Mouse (Mus musculus): ENCODE data around the gene Ucn3. TPM values are rescaled to one million over a fixed set of nuclear protein-coding genes. Genes with fewer than 3 reads are reported as not detected.
"Not testable (repeated sequence)": the region's sequence is repeated elsewhere in the genome, so short reads cannot be mapped to it uniquely, and the experiment has no call there.

The Ucn3 gene
- polyA plus RNA-seq, 1 experiment from 2014 or later: not detected

DNA sequence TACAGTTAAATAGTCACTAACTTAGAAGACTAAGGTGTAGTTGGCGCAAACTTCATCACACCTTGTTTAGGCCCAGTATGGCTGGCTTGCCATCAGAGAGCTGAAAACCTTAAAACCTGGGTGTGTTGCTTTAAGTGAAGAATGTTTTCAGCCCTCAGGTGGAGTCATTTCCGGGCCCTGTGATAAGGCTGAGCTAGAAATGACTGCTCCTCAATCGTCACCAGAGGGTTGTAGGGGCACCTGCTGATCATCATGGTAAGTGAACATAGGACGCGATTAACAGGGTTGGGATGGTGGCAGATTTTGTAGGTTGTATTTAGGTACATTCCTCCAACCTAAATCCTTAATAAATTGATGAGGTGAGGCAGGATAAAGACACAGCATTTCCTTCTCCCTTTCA is 20.7 kb downstream of the Ucn3 start:
- Histone ChIP-seq H3K4me1 (ENCODE audit: control insufficient read depth, insufficient read depth, low read length) (no peaks in the 10 kb centered on the region), H3K4me2 (ENCODE audit: low read depth, low read length) (no peak overlapping the region), H3K27ac (ENCODE audit: low read depth, low read length) (no peak overlapping the region), H3K9ac (replicated peaks; ENCODE audit: low read depth, low read length) (no peak overlapping the region), H3K27me3 (ENCODE audit: control insufficient read depth, insufficient read depth, low read length) (no peaks in the 10 kb centered on the region), H3K9me3 (ENCODE audit: control insufficient read depth, low read length) (no peaks in the 10 kb centered on the region), H3K4me3 (ENCODE audit: low read depth, low read length) (no peak overlapping the region), H3K36me3 (ENCODE audit: control insufficient read depth, insufficient read depth, low read length) (no peaks in the 10 kb centered on the region)
- ATAC-seq (ENCODE audit: low read depth): no peak
- 93% methylated on average over 5 of the region's 5 CpGs for WGBS

DNA sequence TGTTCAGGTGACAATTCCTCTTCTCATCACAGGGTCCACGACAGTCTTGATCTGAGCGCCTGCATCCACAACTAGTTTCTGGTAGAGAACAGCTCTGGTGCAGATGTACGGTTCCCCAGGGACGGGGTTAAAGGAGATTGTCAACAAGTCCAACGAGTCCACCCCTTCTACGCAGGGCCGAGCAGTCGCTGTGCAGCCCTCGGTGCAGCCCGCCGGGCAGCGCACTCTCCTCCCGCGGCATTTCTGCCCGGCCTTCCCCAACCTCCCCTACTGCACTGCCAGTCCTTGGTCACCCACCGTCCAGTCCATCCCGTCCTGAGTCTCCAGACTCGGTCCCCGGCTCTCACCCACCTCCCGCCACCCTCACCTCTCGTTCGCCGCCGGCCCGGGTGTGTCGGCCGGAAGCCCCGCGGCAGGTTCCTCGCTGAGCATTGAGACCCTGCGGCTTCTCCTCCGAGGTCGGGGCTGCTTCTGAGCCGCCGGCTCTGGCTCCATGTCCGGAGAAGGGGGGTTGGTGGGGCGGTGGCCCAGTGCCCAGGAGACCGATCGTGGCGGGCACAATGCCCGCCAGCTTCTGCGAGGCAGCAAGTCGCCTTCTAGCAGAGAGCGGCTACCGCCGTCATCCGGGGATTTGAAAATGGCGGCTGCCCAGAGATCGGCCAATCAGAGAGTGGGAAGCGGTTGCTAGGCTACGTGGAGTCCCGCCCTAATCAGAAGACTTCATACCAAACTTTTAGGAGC is 27.4 kb downstream of the Ucn3 start, which contains the start of the genes Net1 and Tubal3:
Gene Net1, minus strand, starts transcription at position 650 of the 741 bp plus-strand sequence.
Gene Tubal3, plus strand, starts transcription at position 704 of the 741 bp plus-strand sequence.
- Histone ChIP-seq H3K4me1 (ENCODE audit: control insufficient read depth, insufficient read depth, low read length) (0 out of 2 replicates have a peak, but pooled peaks cover 6% of the 10 kb centered on the region), H3K27ac (ENCODE audit: low read depth, low read length) (no peak within 1 kb of the TSS), H3K27me3 (ENCODE audit: control insufficient read depth, insufficient read depth, low read length) (no peaks in the 10 kb centered on the region), H3K36me3 (ENCODE audit: control insufficient read depth, insufficient read depth, low read length) (no peaks in the 10 kb centered on the region), H3K4me2 (ENCODE audit: low read depth, low read length) (peak within 1 kb of the TSS; percentile 71), H3K9me3 (ENCODE audit: control insufficient read depth, low read length) (no peaks in the 10 kb centered on the region), H3K9ac (replicated peaks; ENCODE audit: low read depth, low read length) (peak within 1 kb of the TSS; percentile 66), H3K4me3 (ENCODE audit: low read depth, low read length) (peak within 1 kb of the TSS; percentile 66)
- WGBS: under 1% methylated on average over 50 of the region's 52 CpGs
- ATAC-seq (ENCODE audit: low read depth): peak; percentile 100

DNA sequence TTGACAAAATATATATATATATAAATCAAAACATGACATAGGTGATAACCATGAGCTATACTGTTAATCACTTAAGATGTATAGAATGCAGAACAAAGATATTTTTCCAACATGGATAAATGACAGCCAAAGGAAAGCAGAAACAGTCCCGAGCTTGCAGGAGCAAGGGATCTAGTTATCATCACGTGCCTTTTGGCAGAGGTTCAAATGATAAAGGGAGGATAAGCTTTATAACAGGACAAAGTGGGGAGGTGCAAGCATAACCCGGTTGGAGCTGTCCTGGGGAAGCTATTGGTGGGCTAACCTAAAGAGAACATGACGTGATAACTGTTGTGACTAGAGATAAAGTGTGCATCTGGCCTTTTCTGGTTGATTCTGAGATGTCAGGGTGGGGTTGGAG is 31.6 kb downstream of the Ucn3 start:
- Histone ChIP-seq H3K9ac (replicated peaks; ENCODE audit: low read depth, low read length) (no peak overlapping the region), H3K27ac (ENCODE audit: low read depth, low read length) (no peak overlapping the region), H3K4me1 (ENCODE audit: control insufficient read depth, insufficient read depth, low read length) (0 out of 2 replicates have a peak, but pooled peaks cover 6% of the 10 kb centered on the region), H3K4me2 (ENCODE audit: low read depth, low read length) (no peak overlapping the region), H3K9me3 (ENCODE audit: control insufficient read depth, low read length) (no peaks in the 10 kb centered on the region), H3K27me3 (ENCODE audit: control insufficient read depth, insufficient read depth, low read length) (no peaks in the 10 kb centered on the region), H3K4me3 (ENCODE audit: low read depth, low read length) (no peak overlapping the region), H3K36me3 (ENCODE audit: control insufficient read depth, insufficient read depth, low read length) (no peaks in the 10 kb centered on the region)
- ATAC-seq (ENCODE audit: low read depth): no peak
- 93% methylated on average over 4 of the region's 4 CpGs for WGBS

DNA sequence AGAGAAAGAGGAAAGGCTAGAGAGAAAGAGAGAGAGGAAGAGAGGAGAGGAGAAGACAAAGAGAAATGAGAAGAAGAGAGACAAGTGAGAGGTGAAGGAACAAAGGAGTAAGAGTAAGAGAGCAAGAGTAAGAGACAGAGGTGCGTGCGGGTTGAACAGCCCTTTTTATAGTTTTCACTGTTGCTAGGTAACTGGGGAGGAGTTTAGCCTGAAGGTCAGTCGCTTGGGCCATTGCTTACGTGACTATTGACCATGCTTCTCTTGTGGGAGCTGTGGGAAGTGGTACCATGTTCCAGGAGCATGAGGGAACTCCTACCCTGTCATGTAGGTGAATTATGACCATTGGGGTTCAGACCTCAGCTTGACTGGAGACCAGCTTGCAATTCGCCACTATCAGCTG is 34.8 kb downstream of the Ucn3 start:
- ATAC-seq (ENCODE audit: low read depth): no peak
- WGBS: 69% methylated on average over 5 of the region's 5 CpGs
- Histone ChIP-seq H3K27me3 (ENCODE audit: control insufficient read depth, insufficient read depth, low read length) (no peaks in the 10 kb centered on the region), H3K4me1 (ENCODE audit: control insufficient read depth, insufficient read depth, low read length) (no peaks in the 10 kb centered on the region), H3K27ac (ENCODE audit: low read depth, low read length) (no peak overlapping the region), H3K9me3 (ENCODE audit: control insufficient read depth, low read length) (no peaks in the 10 kb centered on the region), H3K9ac (replicated peaks; ENCODE audit: low read depth, low read length) (no peak overlapping the region), H3K4me2 (ENCODE audit: low read depth, low read length) (no peak overlapping the region), H3K4me3 (ENCODE audit: low read depth, low read length) (no peak overlapping the region), H3K36me3 (ENCODE audit: control insufficient read depth, insufficient read depth, low read length) (no peaks in the 10 kb centered on the region)

DNA sequence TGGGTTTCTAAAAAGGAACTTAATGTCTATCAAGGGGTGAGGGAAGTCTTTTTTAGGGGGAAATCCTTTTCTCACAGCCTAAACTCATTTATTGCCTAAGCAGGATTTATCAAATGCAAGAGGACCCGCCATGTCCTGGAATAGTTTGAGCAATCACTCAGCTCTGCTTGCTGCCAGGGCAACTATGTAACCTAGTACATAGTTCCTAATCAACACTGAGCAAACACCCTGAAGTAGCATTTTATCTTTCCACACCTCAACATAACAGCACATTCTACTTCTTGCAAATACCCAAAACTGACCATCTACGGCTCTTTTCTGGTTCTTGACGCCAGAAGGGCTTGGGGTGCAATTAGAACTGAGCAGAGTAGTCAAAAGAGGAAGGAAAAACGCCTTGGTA is 36.9 kb downstream of the Ucn3 start:
- no peak for ATAC-seq (ENCODE audit: low read depth)
- 90% methylated on average over 4 of the region's 4 CpGs for WGBS
- H3K4me2 ChIP-seq (ENCODE audit: low read depth, low read length): no peak overlapping the region

DNA sequence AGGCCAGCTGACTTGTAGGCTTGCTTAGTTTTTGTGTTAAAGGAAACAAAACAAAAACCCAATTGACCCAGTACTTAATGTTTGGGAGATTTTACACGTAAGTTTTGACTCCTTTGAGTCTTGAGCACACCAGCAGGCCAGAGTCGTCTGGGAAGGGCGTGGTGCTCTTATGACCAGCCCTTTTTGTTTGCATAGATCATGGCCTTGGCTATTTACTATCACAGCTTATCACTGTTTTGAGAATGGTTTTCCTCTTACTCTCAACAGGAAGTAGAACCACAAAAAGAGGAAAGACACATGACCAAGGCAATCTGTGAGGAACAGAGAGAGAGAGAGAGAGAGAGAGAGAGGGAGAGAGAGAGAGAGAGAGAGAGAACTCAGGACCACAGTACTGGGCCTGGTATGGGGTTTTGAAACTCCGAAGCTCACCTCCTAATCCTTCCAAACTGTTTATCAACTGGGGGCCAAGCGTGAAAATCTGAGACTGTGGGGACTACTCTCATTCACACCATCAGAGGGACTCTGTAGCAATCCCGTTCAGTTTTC is 37.9 kb downstream of the Ucn3 start:
- Histone ChIP-seq H3K36me3 (ENCODE audit: control insufficient read depth, insufficient read depth, low read length) (no peaks in the 10 kb centered on the region), H3K4me3 (ENCODE audit: low read depth, low read length) (no peak overlapping the region), H3K9ac (replicated peaks; ENCODE audit: low read depth, low read length) (no peak overlapping the region), H3K27me3 (ENCODE audit: control insufficient read depth, insufficient read depth, low read length) (no peaks in the 10 kb centered on the region), H3K9me3 (ENCODE audit: control insufficient read depth, low read length) (no peaks in the 10 kb centered on the region), H3K4me1 (ENCODE audit: control insufficient read depth, insufficient read depth, low read length) (no peaks in the 10 kb centered on the region), H3K27ac (ENCODE audit: low read depth, low read length) (no peak overlapping the region), H3K4me2 (ENCODE audit: low read depth, low read length) (no peak overlapping the region)
- WGBS: 91% methylated on average over 6 of the region's 6 CpGs
- ATAC-seq (ENCODE audit: low read depth): no peak

More for the DNA sequence above, 36.9 kb downstream of the Ucn3 start:
- H3K9me3 ChIP-seq (ENCODE audit: control insufficient read depth, low read length): no peaks in the 10 kb centered on the region
- no peak overlapping the region for H3K9ac ChIP-seq (replicated peaks; ENCODE audit: low read depth, low read length)
- H3K4me1 ChIP-seq (ENCODE audit: control insufficient read depth, insufficient read depth, low read length): no peaks in the 10 kb centered on the region
- no peak overlapping the region for H3K27ac ChIP-seq (ENCODE audit: low read depth, low read length)
- H3K4me3 ChIP-seq (ENCODE audit: low read depth, low read length): no peak overlapping the region
- no peaks in the 10 kb centered on the region for H3K36me3 ChIP-seq (ENCODE audit: control insufficient read depth, insufficient read depth, low read length)
- no peaks in the 10 kb centered on the region for H3K27me3 ChIP-seq (ENCODE audit: control insufficient read depth, insufficient read depth, low read length)

DNA sequence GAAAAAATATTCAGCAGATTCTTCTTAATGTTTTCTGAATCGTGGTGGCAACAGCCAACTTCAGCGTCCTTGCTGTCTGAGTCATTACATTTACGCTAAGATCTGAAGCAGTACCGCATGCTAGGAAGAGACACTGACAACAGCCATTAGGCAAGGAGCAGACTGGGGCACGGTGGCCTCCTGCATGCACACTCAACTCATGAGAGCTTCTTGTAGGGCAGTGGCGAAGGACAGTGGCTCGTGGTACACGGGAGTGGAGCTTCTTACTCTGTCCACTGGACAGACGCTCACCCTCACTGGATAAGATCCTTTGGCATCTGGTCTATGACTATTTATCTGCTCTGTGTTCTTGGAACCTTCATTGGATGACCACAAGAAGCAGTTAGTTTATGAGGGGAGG is 45.8 kb downstream of the Ucn3 start:
- Histone ChIP-seq H3K9ac (replicated peaks; ENCODE audit: low read depth, low read length) (no peak overlapping the region), H3K4me1 (ENCODE audit: control insufficient read depth, insufficient read depth, low read length) (no peaks in the 10 kb centered on the region), H3K4me3 (ENCODE audit: low read depth, low read length) (no peak overlapping the region), H3K27me3 (ENCODE audit: control insufficient read depth, insufficient read depth, low read length) (no peaks in the 10 kb centered on the region), H3K36me3 (ENCODE audit: control insufficient read depth, insufficient read depth, low read length) (no peaks in the 10 kb centered on the region), H3K27ac (ENCODE audit: low read depth, low read length) (no peak overlapping the region), H3K9me3 (ENCODE audit: control insufficient read depth, low read length) (no peaks in the 10 kb centered on the region), H3K4me2 (ENCODE audit: low read depth, low read length) (no peak overlapping the region)
- ATAC-seq (ENCODE audit: low read depth): no peak
- WGBS: 95% methylated on average over 9 of the region's 9 CpGs

DNA sequence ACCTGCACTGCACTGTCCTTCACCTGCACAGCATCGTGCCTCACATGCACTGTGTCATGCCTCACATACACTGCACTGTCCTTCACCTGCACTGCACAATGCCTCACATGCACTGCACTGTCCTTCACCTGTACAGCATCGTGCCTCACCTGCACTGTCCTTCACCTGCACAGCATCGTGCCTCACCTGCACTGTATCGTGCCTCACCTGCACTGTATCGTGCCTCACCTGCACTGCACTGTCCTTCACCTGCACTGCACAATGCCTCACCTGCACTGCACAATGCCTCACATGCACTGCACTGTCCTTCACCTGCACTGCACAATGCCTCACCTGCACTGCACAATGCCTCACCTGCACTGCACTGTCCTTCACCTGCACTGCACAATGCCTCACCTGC is 46.9 kb downstream of the Ucn3 start:
- H3K36me3 ChIP-seq (ENCODE audit: control insufficient read depth, insufficient read depth, low read length); H3K4me3 ChIP-seq (ENCODE audit: low read depth, low read length); H3K27ac ChIP-seq (ENCODE audit: low read depth, low read length); H3K27me3 ChIP-seq (ENCODE audit: control insufficient read depth, insufficient read depth, low read length); ATAC-seq (ENCODE audit: low read depth); H3K9me3 ChIP-seq (ENCODE audit: control insufficient read depth, low read length); H3K4me2 ChIP-seq (ENCODE audit: low read depth, low read length); H3K4me1 ChIP-seq (ENCODE audit: control insufficient read depth, insufficient read depth, low read length); H3K9ac ChIP-seq (replicated peaks; ENCODE audit: low read depth, low read length): not testable (repeated sequence)
- 96% methylated on average over 5 of the region's 5 CpGs for WGBS

DNA sequence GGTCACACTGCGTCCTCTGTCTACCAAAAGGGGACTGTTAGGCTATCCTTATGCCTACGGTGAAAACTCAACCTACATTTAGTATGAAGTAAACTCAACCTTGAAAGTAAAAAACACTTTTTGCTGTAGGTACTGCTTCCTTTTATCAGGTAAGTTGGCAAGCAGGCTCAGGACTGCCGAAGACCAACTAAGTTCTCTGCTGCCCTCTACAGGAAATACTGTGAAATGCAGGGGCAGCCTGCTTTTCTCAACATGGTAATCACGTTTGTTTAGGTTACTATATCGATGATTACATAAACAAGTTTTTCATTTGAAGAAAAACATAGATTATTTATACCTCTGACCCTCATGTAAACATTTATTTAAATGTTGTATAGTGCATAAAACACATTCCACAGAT is 48.2 kb downstream of the Ucn3 start:
- Histone ChIP-seq H3K4me1 (ENCODE audit: control insufficient read depth, insufficient read depth, low read length) (no peaks in the 10 kb centered on the region), H3K36me3 (ENCODE audit: control insufficient read depth, insufficient read depth, low read length) (no peaks in the 10 kb centered on the region), H3K27ac (ENCODE audit: low read depth, low read length) (no peak overlapping the region), H3K4me2 (ENCODE audit: low read depth, low read length) (no peak overlapping the region), H3K4me3 (ENCODE audit: low read depth, low read length) (no peak overlapping the region), H3K9ac (replicated peaks; ENCODE audit: low read depth, low read length) (no peak overlapping the region), H3K27me3 (ENCODE audit: control insufficient read depth, insufficient read depth, low read length) (no peaks in the 10 kb centered on the region), H3K9me3 (ENCODE audit: control insufficient read depth, low read length) (no peaks in the 10 kb centered on the region)
- ATAC-seq (ENCODE audit: low read depth): no peak
- 42% methylated on average over 5 of the region's 5 CpGs for WGBS
